Mouse (Mus musculus) lung, adult 2 months (tissue): ENCODE measurements at regions not wholly inside any gene's neighbourhood (a gene's known extent, or its start where the extent isn't known, plus 50 kb on each side); places are given as distances from the start of the nearest gene placed in this dataset.
A peak's percentile ranks its signal among the peaks of the same experiment; 100 is the strongest.

Source experiments
- DNase-seq: peaks from one replicate; pipeline ENCODE4 v3.0.0; 2022
- H3K4me1 ChIP-seq: fragments of 200-500 bp; 2 replicates; pipeline ENCODE4 v1.6.1; 2011; ENCODE audit warnings: low read length; ENCODE audit not compliant: control insufficient read depth, insufficient read depth
- H3K4me3 ChIP-seq: fragments of 200-500 bp; replicated peaks from 2 replicates; pipeline ENCODE3; 2011; ENCODE audit warnings: low read depth, mild to moderate bottlenecking, control low read depth, low read length; ENCODE audit errors: extremely low read depth
- CTCF ChIP-seq: fragments of 200-500 bp; IDR thresholded peaks from 2 replicates; pipeline ENCODE4 v1.5.1; 2011; ENCODE audit warnings: mild to moderate bottlenecking, low read length, control low read depth; ENCODE audit not compliant: insufficient read depth
- POLR2A ChIP-seq: fragments of 200-500 bp; IDR thresholded peaks from 2 replicates; pipeline ENCODE4 v1.6.1; 2011; ENCODE audit warnings: low read depth, mild to moderate bottlenecking, control low read depth, low read length, borderline replicate concordance; ENCODE audit errors: extremely low read depth
- WGBS: fragments of 180-500 bp; shearing (Covaris S2); methylation state at CpG from one replicate; pipeline ENCODE4 v1.1.7; 2018; 5-methylcytosine and 5-hydroxymethylcytosine counted together

GRCm38 (mm10) chr13:33721851-33722250, 60.6 kb downstream of the Serpinb6d start:
- DNase-seq: no peak
- TF ChIP-seq CTCF: no peak
- TF ChIP-seq POLR2A: no peak
- H3K4me1 ChIP-seq: no peaks in the 10 kb centered on the region
- H3K4me3 ChIP-seq: no peak overlapping the region

GRCm38 (mm10) chr13:33762293-33763125, 80.7 kb downstream of the Serpinb6e start:
- 37% methylated on average over 18 of the region's 18 CpGs for WGBS
- DNase-seq: peak; percentile 46
- no peaks in the 10 kb centered on the region for H3K4me1 ChIP-seq
- TF ChIP-seq POLR2A: no peak
- 0 out of 2 replicates have a peak, but pooled peaks have one; percentile 1 for TF ChIP-seq CTCF
- peak overlapping the region; percentile 9 for H3K4me3 ChIP-seq

- DNase-seq: no peak
- Histone ChIP-seq H3K4me3 (no peak overlapping the region), H3K4me1 (no peaks in the 10 kb centered on the region)
- WGBS: 81% methylated on average over 14 of the region's 14 CpGs
- TF ChIP-seq CTCF (no peak), POLR2A (no peak)
Observed at GRCm38 (mm10) chr13:33763295-33763916, 79.8 kb downstream of the Serpinb6e start.
